Mouse (Mus musculus) brain, embryonic 14.5 days (tissue): ENCODE results near the gene Rel.

ENCODE experiments used
- CTCF ChIP-seq: fragments of 200-500 bp; IDR thresholded peaks from 2 replicates; pipeline ENCODE4 v1.5.1; 2012; ENCODE audit warnings: inconsistent platforms, mild to moderate bottlenecking, moderate library complexity, borderline replicate concordance; ENCODE audit not compliant: insufficient read depth, insufficient read length; ENCODE audit errors: extremely low read depth
- POLR2A ChIP-seq: fragments of 200-500 bp; IDR thresholded peaks from 2 replicates; pipeline ENCODE4 v1.6.1; 2012; ENCODE audit warnings: mild to moderate bottlenecking, inconsistent platforms, borderline replicate concordance; ENCODE audit not compliant: poor library complexity, insufficient read depth, insufficient read length, severe bottlenecking; ENCODE audit errors: extremely low read depth

DNA sequence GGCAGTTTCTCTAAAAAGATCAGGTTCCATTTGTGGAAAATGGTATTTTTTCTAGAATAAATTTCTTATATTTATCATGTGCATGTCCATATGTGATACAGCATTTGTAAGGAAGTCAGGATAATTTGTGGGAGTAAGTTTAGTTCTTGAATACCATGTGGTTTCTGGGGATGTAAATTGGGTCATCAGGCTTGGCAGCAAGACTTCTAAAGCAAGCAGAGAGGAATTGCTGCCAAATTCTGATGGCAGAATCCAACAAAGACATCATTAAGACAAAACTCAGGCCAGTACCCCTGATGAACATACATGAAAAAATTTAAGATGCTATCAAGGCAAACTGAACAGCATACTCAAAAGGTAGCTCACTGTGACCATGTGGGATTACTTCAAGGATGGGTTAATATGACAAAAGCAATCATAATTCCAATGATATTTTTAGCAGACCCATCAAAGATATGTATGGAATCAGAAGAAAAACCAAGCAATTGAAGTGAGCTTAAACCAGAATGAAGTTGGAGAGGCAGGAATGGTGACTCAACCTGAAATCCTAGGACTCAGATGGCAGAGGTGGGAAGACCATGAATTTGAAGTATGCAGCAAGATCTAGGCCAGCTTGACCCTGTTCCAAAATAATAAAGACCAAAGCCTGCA, 34.8 kb downstream of the Rel start:
- TF ChIP-seq POLR2A (no peak), CTCF (no peak)
